Mouse (Mus musculus) kidney, postnatal 0 days (tissue): ENCODE measurements around the gene Fbxw21. TPM values are rescaled to one million over a fixed set of nuclear protein-coding genes. Genes with fewer than 3 reads are reported as not detected.

Source experiments
- ATAC-seq: fragments of 200-750 bp; cut with Nextera tagmentation; replicated peaks from 2 replicates; pipeline ENCODE4 v1.8.0; 2017; ENCODE audit warnings: low read depth, moderate number of reproducible peaks, moderate TSS enrichment, moderate library complexity; ENCODE audit not compliant: low FRiP score
- DNase-seq: peaks from one replicate; pipeline ENCODE4 v3.0.0-alpha.2; 2016; ENCODE audit warnings: low spot score
- H3K27ac ChIP-seq: fragments of 300-500 bp; sonication (generic); 2 replicates; pipeline ENCODE4 v1.5.1; 2014; ENCODE audit warnings: mild to moderate bottlenecking
- H3K27me3 ChIP-seq: fragments of 300-500 bp; sonication (generic); 2 replicates; pipeline ENCODE4 v1.6.1; 2014; ENCODE audit warnings: low read length, mixed read lengths; ENCODE audit not compliant: insufficient read depth
- H3K36me3 ChIP-seq: fragments of 300-500 bp; sonication (generic); 2 replicates; pipeline ENCODE4 v1.6.1; 2014; ENCODE audit warnings: low read length, mixed read lengths; ENCODE audit not compliant: insufficient read depth
- H3K4me1 ChIP-seq: fragments of 300-500 bp; sonication (generic); replicated peaks from 2 replicates; pipeline ENCODE4 v1.6.1; 2014; ENCODE audit warnings: antibody characterized with exemption, low read length, mixed read lengths; ENCODE audit not compliant: insufficient read depth
- H3K4me2 ChIP-seq: fragments of 300-500 bp; sonication (generic); 2 replicates; pipeline ENCODE4 v1.6.1; 2014; ENCODE audit warnings: mild to moderate bottlenecking, low read length, moderate library complexity, mixed read lengths
- H3K4me3 ChIP-seq: fragments of 300-500 bp; sonication (generic); replicated peaks from 2 replicates; pipeline ENCODE4 v1.5.1; 2014; ENCODE audit warnings: low read depth, low read length
- H3K9ac ChIP-seq: fragments of 300-500 bp; sonication (generic); 2 replicates; pipeline ENCODE4 v1.6.1; 2014; ENCODE audit warnings: low read depth, low read length
- H3K9me3 ChIP-seq: fragments of 300-500 bp; sonication (generic); replicated peaks from 2 replicates; pipeline ENCODE4 v1.6.1; 2016; ENCODE audit warnings: low read length, inconsistent platforms, mixed read lengths
- CTCF ChIP-seq: IDR thresholded peaks from 2 replicates; pipeline ENCODE4 v1.5.1; 2016; ENCODE audit warnings: antibody characterized with exemption, low read depth, mild to moderate bottlenecking, moderate library complexity
- WGBS: fragments of 180-500 bp; shearing (Covaris S2); extraction: QIAGEN DNeasy Blood & Tissue Kit; methylation state at CpG from one replicate; pipeline ENCODE4 v1.1.7; 2014; 5-methylcytosine and 5-hydroxymethylcytosine counted together
- polyA plus RNA-seq: library from polyadenylated mRNA; unstranded; fragments of >200 nt; fragmentation: Nextera tagmentation; extraction: Ambion mirVana; gene quantifications from 2 replicates; pipeline ENCODE4 v1.2.1, GENCODE M21; 2015

Fbxw21 gene
- polyA plus RNA-seq, 1 experiment from 2014 or later, result not detected

- Histone ChIP-seq H3K27me3 (no peaks in the 10 kb centered on the region), H3K27ac (no peak overlapping the region), H3K36me3 (peaks cover 78% of the 10 kb centered on the region), H3K9me3 (no peaks in the 10 kb centered on the region), H3K4me3 (no peak overlapping the region), H3K9ac (no peak overlapping the region), H3K4me1 (no peaks in the 10 kb centered on the region), H3K4me2 (no peak overlapping the region)
- no peak for TF ChIP-seq CTCF
- no peak for ATAC-seq
- no peak for DNase-seq
- WGBS, result 91% methylated on average over 7 of the region's 7 CpGs
Measured at GRCm38 (mm10) chr9:109114871-109115270, 47.0 kb downstream of the Fbxw21 start.

DNA sequence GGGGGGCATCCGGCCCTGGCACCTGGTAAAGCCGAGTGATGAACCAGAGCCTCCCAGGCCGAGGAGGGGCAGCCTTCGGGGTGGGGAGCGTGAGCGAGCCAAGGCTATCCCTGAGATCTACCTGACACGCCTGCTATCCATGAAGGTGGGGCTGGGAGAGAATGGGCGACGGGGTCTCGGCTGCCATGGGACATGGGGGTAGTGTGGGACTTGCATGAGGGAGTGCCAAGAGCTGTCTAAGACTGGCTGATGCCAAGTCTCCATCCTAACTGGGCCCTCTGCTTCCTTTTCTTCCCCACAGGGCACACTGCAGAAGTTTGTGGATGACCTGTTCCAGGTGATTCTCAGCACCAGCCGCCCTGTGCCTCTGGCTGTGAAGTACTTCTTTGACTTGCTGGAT is 47.6 kb downstream of the Fbxw21 start:
- H3K27me3 ChIP-seq, result no peaks in the 10 kb centered on the region
- no peak overlapping the region for H3K27ac ChIP-seq
- H3K36me3 ChIP-seq, result peaks cover 79% of the 10 kb centered on the region
- ATAC-seq, result no peak
- H3K4me2 ChIP-seq, result no peak overlapping the region
- no peaks in the 10 kb centered on the region for H3K4me1 ChIP-seq
- TF ChIP-seq CTCF, result no peak
- WGBS, result 97% methylated on average over 11 of the region's 11 CpGs
- H3K4me3 ChIP-seq, result no peak overlapping the region
- no peaks in the 10 kb centered on the region for H3K9me3 ChIP-seq
- H3K9ac ChIP-seq, result no peak overlapping the region
- no peak for DNase-seq

DNA sequence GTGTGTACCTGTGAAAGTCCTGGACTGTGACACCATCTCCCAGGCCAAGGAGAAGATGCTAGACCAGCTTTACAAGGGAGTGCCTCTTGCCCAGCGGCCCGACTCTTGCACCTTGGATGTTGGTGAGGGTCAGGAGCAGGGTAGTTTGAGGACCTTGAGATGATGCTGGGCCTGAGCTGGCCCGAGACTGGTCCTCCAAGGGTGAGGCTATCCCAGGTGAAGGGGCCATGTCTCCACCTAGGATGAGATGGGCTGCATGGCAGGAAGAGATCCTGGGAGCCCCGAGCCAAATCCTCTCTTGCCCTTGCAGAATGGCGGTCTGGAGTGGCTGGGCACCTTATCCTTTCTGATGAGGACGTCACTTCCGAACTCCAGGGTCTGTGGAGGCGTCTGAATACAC is 48.5 kb downstream of the Fbxw21 start:
- no peaks in the 10 kb centered on the region for H3K4me1 ChIP-seq
- no peak for ATAC-seq
- 90% methylated on average over 8 of the region's 8 CpGs for WGBS
- no peaks in the 10 kb centered on the region for H3K9me3 ChIP-seq
- no peak overlapping the region for H3K4me3 ChIP-seq
- no peak for DNase-seq
- H3K36me3 ChIP-seq, result peaks cover 79% of the 10 kb centered on the region
- no peak overlapping the region for H3K9ac ChIP-seq
- TF ChIP-seq CTCF, result no peak
- no peak overlapping the region for H3K4me2 ChIP-seq
- no peak overlapping the region for H3K27ac ChIP-seq
- H3K27me3 ChIP-seq, result no peaks in the 10 kb centered on the region

GRCm38 (mm10) chr9:109111591-109111990 is 50.2 kb downstream of the Fbxw21 start:
- H3K9me3 ChIP-seq, result no peaks in the 10 kb centered on the region
- peaks cover under 1% of the 10 kb centered on the region; the same call in 1 of the 2 replicates for H3K4me1 ChIP-seq
- H3K27ac ChIP-seq, result no peak overlapping the region
- no peak overlapping the region for H3K4me2 ChIP-seq
- no peak for DNase-seq
- H3K4me3 ChIP-seq, result no peak overlapping the region
- no peak for ATAC-seq
- H3K36me3 ChIP-seq, result peaks cover 80% of the 10 kb centered on the region
- no peak for TF ChIP-seq CTCF
- H3K9ac ChIP-seq, result no peak overlapping the region
- 80% methylated on average over 9 of the region's 9 CpGs for WGBS
- no peaks in the 10 kb centered on the region for H3K27me3 ChIP-seq

DNA sequence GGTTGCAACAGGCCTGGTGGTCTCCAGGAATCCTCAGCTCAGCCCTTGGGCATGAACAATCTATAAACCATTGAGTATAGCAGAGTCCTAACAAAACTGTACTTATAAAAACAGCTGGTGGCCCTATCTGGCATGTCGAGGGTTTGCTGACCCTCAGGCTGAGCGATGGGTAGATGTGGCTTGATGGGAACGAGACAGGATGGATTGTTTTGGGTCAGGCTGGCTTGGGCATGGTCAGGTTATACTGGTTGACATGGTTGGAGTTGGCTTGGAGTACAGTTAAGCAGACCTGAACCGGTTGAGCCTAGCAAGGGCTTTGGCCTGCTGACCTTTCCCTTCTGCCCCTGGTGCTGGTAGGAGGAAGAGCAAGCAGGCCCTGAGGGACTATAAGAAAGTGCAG is 50.7 kb downstream of the Fbxw21 start:
- Histone ChIP-seq H3K4me3 (no peak overlapping the region), H3K4me1 (peaks cover 5% of the 10 kb centered on the region), H3K36me3 (peaks cover 80% of the 10 kb centered on the region), H3K9ac (no peak overlapping the region), H3K27ac (no peak overlapping the region), H3K9me3 (no peaks in the 10 kb centered on the region), H3K4me2 (no peak overlapping the region), H3K27me3 (no peaks in the 10 kb centered on the region)
- ATAC-seq, result no peak
- 81% methylated on average over 4 of the region's 4 CpGs for WGBS
- no peak for DNase-seq
- TF ChIP-seq CTCF, result no peak

DNA sequence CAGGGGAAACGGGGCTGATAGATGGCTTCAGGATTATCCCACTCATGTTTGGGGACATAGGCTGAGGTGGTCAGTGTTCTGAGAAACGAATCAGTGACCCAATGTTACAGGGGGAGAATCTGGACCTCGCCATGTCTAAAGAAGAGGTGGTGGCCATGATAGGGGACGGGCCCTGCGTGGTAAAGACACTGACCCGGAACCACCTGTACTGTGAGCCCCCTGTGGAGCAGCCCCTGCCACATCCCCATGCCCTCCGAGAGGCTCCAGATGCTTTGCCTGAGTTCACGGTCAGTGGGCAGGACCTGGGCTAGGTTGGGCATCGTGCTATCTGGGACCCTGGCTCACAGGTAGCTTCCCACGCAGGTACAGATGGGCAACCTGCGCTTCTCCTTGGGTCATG is 51.6 kb downstream of the Fbxw21 start:
- peaks cover 78% of the 10 kb centered on the region for H3K36me3 ChIP-seq
- no peak for DNase-seq

GRCm38 (mm10) chr9:109107341-109107740 is 54.5 kb downstream of the Fbxw21 start:
- peak; percentile 78 for DNase-seq
- 17% methylated on average over 5 of the region's 6 CpGs for WGBS
- peaks cover 62% of the 10 kb centered on the region for H3K36me3 ChIP-seq

More for the DNA sequence above, 51.6 kb downstream of the Fbxw21 start:
- Histone ChIP-seq H3K27ac (no peak overlapping the region), H3K9ac (no peak overlapping the region), H3K4me3 (no peak overlapping the region), H3K27me3 (no peaks in the 10 kb centered on the region), H3K4me1 (peaks cover 10% of the 10 kb centered on the region), H3K9me3 (no peaks in the 10 kb centered on the region), H3K4me2 (no peak overlapping the region)
- ATAC-seq, result no peak
- no peak for TF ChIP-seq CTCF
- 90% methylated on average over 11 of the region's 11 CpGs for WGBS

More at GRCm38 (mm10) chr9:109107341-109107740, 54.5 kb downstream of the Fbxw21 start:
- TF ChIP-seq CTCF, result no peak
- H3K4me1 ChIP-seq, result peaks cover 16% of the 10 kb centered on the region
- H3K4me3 ChIP-seq, result no peak overlapping the region
- H3K9me3 ChIP-seq, result no peaks in the 10 kb centered on the region
- peak overlapping the region; percentile 70 for H3K27ac ChIP-seq
- peak overlapping the region; percentile 21; the same call in 1 of the 2 replicates for H3K4me2 ChIP-seq
- no peak overlapping the region for H3K9ac ChIP-seq
- peak; percentile 61 for ATAC-seq
- no peaks in the 10 kb centered on the region for H3K27me3 ChIP-seq
